Mouse (Mus musculus) lung, adult 10 weeks (tissue): Measurements from ENCODE around the gene Cep164. TPM values are rescaled to one million over a fixed set of nuclear protein-coding genes. Genes with fewer than 3 reads are reported as not detected.

Experiments
- polyA plus RNA-seq: library from polyadenylated mRNA; stranded (reverse); fragments of 350-450 nt; fragmentation: Illumina TruSeq; extraction: RNeasy Lipid Tissue Mini Kit (QIAGEN cat#74804); gene quantifications from one replicate; pipeline ENCODE4 v1.2.3, GENCODE M21; 2014; ENCODE audit warnings: low read depth, low replicate concordance; ENCODE audit not compliant: insufficient read depth

The Cep164 gene
- polyA plus RNA-seq, result 5.6 TPM

DNA sequence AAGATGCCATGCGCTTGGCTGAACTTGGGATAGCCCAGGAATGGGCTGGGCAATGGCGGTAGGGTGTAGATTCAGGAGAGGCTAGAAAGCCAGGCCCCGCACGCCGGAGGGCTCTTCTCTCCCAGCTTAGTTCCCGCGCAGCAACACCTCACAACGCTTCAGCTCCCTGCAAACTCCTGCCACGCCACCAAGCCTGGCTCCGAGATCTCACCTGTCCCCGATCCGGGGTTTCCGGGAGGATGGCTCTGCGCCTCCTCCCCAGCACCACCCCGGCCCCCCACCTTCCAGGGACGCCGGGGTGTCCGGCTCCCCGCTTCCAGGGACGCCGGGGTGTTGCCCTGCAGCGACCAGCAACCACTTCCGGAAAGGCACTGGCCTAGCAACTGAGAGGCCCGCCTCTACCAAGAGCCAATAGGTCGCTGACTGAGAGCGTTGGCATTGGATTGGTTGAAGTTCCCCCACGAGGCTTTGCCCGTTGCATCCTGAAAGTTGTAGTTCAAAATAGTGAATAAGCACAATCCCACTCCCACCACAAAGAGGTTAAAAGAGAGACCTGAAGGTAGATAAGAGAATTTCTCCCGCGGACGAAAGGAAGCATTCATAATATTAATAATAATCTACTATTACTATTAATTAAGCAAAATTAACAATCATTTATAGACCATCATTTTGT, at the start of gene Cep164:
Gene Cep164 (minus strand): TSS at position 401 of the 673 bp plus-strand sequence.

DNA sequence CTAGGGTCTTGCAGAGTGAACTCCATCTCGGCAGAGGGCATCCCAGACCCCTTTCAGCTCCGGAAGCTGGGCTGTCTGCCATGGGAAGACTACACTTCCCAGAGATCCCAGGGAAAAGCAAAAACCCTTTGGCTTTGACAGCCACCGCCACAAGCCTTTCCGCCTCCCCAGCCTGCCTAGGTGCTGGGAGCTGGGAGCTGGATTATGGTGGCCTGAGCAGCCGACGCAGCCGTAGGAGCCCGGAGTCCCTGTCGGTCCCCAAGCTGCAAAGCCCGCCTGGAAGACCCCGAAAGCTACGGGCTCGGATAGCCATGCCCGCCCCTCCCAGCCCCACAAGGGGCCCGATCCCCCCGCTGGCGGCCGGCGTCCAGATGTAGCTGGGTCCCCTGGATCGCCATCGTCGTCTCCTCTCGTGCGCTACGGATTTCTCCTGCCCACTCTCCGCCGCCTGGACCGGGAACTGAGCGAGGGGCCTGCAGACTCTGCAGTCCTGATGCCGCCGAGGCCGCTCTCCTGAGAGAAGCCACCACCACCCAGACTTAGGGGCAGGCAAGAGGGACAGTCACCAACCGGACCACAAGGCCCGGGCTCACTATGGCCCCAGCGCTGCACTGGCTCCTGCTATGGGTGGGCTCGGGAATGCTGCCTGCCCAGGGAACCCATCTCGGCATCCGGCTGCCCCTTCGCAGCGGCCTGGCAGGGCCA, 10.1 kb upstream of the Cep164 start, which contains the start of gene Bace1:
Gene Bace1 (plus strand): TSS at position 147 of the 705 bp plus-strand sequence.

Other genes with a start within 250 kb of the Cep164 start
- gene Bace1, start 9.9 kb upstream of the Cep164 start, polyA plus RNA-seq, result 5.6 TPM
- gene Pcsk7, start 77.8 kb upstream of the Cep164 start, polyA plus RNA-seq, result 12.0 TPM
- 5.5 TPM for gene Rnf214, start 78.2 kb upstream of the Cep164 start, polyA plus RNA-seq
- gene Tagln, start 107.4 kb upstream of the Cep164 start, polyA plus RNA-seq, result 358 TPM
- gene Sidt2, start 126.6 kb upstream of the Cep164 start, polyA plus RNA-seq, result 27.1 TPM
- gene Pafah1b2, start 184.0 kb upstream of the Cep164 start, polyA plus RNA-seq, result 26.8 TPM
- 10.0 TPM for gene Sik3, start 184.1 kb upstream of the Cep164 start, polyA plus RNA-seq